Mouse (Mus musculus): ENCODE results near the gene Cd63. TPM values are rescaled to one million over a fixed set of nuclear protein-coding genes. Genes with fewer than 3 reads are reported as not detected.

Gene Cd63
- polyA plus RNA-seq, 1 experiment from 2014 or later, result 693 TPM

DNA sequence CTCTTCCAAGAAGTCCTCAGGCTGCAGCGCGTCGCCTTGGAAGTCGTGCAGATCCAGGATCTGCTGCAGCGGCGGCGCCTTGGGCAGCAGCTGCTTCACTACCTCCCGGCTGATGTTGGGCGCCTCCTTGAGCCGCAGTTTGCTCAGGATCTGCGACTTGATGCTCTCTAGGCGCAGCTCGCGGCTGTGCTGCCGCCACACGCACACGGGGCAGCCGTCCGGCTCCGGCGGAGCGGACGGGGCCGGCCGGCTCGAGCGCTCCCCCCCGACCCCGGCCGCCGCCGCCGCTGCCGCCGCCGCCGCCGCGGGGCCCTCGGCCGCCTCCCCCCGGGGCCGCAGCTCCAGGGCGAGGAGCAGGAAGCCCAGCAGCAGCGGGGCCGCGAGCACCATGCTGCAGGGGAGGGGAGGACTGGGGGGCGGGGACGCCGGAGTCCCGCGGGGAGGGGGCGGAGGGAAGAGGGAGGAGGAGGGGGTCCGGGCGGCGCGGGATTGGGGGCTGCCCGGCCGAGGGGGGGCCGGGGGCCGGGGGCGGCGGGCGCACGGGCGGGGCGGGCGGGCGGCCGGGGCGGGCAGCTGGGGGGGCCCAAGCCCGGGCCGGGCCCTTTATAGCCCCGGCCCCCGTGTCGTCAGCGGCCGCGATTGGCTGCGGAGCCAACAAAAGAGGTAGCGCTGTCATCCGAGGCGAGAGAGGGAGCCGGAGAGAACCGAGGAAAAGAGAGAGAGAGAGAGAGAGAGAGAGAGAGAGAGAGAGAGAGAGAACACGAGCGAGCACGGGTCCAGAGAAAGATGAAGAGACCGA is 9.3 kb upstream of the Cd63 start, which contains the start of gene Gdf11:
Gdf11 (minus strand) TSS at position 423 of the 799 bp plus-strand sequence.
- ATAC-seq (ENCODE audit: insufficient read depth, low FRiP score, low read depth), result peak; percentile 67
- 0% methylated on average over 52 of the region's 89 CpGs for WGBS

DNA sequence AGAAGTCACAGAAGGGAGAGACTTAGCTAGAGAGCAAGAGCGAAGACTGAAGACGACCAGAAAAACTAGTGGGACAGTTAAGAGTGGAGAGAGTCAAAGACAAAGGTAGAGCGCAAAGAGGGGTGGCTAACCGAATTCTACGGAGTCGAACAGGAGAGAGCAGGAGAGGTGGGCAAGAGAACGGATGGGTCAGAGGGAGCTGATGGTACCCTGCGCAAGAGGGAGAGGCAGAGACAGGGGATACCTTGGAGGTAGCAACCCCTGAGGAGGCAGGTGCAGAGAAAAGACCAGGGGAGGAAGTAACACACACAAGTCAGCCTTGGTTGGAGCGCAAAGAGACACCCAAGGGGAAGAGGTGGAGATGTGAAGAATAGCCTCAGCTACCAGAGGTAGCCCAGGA is 8.5 kb upstream of the Cd63 start:
- H3K27ac ChIP-seq, result peak overlapping the region; percentile 92; the same call in 1 of the 2 replicates
- no peak overlapping the region for H3K9ac ChIP-seq
- H3K4me1 ChIP-seq, result peaks cover 30% of the 10 kb centered on the region
- no peaks in the 10 kb centered on the region for H3K9me3 ChIP-seq
- H3K4me3 ChIP-seq (replicated peaks), result peak overlapping the region; percentile 67
- 4% methylated on average over 9 of the region's 9 CpGs for WGBS
- H3K4me2 ChIP-seq, result peak overlapping the region; percentile 90
- peaks cover 9% of the 10 kb centered on the region for H3K27me3 ChIP-seq (replicated peaks)
- 0 out of 2 replicates have a peak, but pooled peaks have one; percentile 3 for ATAC-seq (ENCODE audit: insufficient read depth, low FRiP score, low read depth)
- H3K36me3 ChIP-seq, result no peaks in the 10 kb centered on the region

More for the DNA sequence above, 9.3 kb upstream of the Cd63 start, which contains the start of gene Gdf11:
- Histone ChIP-seq H3K4me2 (peak within 1 kb of the TSS; percentile 90), H3K4me3 (replicated peaks) (peak within 1 kb of the TSS; percentile 67), H3K27ac (peak within 1 kb of the TSS; percentile 92), H3K27me3 (replicated peaks) (peaks cover 8% of the 10 kb centered on the region), H3K9me3 (no peaks in the 10 kb centered on the region), H3K36me3 (no peaks in the 10 kb centered on the region), H3K9ac (peak within 1 kb of the TSS; percentile 66), H3K4me1 (peaks cover 30% of the 10 kb centered on the region)

- no peak for ATAC-seq (ENCODE audit: insufficient read depth, low FRiP score, low read depth)
- no peaks in the 10 kb centered on the region for H3K9me3 ChIP-seq
- H3K36me3 ChIP-seq, result no peaks in the 10 kb centered on the region
- H3K4me1 ChIP-seq, result peaks cover 17% of the 10 kb centered on the region; the same call in 1 of the 2 replicates
- H3K27ac ChIP-seq, result no peak overlapping the region
- H3K27me3 ChIP-seq (replicated peaks), result peaks cover 9% of the 10 kb centered on the region
- no peak overlapping the region for H3K9ac ChIP-seq
- H3K4me2 ChIP-seq, result peak overlapping the region; percentile 28
- H3K4me3 ChIP-seq (replicated peaks), result no peak overlapping the region
- WGBS, result under 1% methylated on average over 9 of the region's 9 CpGs
These were observed 5.4 kb upstream of the Cd63 start for GRCm38 (mm10) chr10:128895437-128895836.

GRCm38 (mm10) chr10:128895952-128896693 is 4.7 kb upstream of the Cd63 start:
- Histone ChIP-seq H3K36me3 (no peaks in the 10 kb centered on the region), H3K27me3 (replicated peaks) (peaks cover 9% of the 10 kb centered on the region), H3K4me1 (peaks cover 12% of the 10 kb centered on the region; the same call in 1 of the 2 replicates), H3K27ac (no peak overlapping the region), H3K4me3 (replicated peaks) (no peak overlapping the region), H3K9me3 (no peaks in the 10 kb centered on the region), H3K4me2 (peak overlapping the region; percentile 28), H3K9ac (no peak overlapping the region)
- ATAC-seq (ENCODE audit: insufficient read depth, low FRiP score, low read depth), result no peak
- WGBS, result 8% methylated on average over 17 of the region's 17 CpGs

DNA sequence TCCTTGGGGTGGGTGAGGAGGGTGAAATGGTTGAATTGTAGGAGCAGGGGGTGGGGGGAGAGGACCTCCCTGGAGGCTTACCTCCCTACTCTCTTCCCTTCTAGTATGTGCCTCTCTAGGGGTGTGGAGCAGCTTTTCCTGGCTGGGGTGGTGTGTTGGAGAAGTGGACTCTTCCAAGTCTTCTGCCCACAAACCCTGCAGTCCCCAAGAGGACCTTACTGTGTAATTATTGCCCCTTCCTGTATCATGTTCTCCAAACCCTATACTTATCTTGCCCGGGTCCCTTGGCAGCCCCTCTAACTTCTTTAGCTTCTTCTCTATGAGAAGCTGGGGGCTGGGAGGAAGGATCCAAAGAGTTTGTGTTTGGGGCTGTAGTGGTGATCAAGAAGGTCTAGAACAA is 4.0 kb upstream of the Cd63 start:
- no peaks in the 10 kb centered on the region for H3K36me3 ChIP-seq
- H3K4me2 ChIP-seq, result no peak overlapping the region
- H3K9me3 ChIP-seq, result no peaks in the 10 kb centered on the region
- H3K9ac ChIP-seq, result no peak overlapping the region
- H3K27me3 ChIP-seq (replicated peaks), result peaks cover 9% of the 10 kb centered on the region
- H3K27ac ChIP-seq, result no peak overlapping the region
- ATAC-seq (ENCODE audit: insufficient read depth, low FRiP score, low read depth), result no peak
- H3K4me3 ChIP-seq (replicated peaks), result no peak overlapping the region
- H3K4me1 ChIP-seq, result peaks cover 12% of the 10 kb centered on the region; the same call in 1 of the 2 replicates
- 27% methylated on average over 1 of the region's 1 CpGs for WGBS

GRCm38 (mm10) chr10:128897501-128897900 is 3.3 kb upstream of the Cd63 start:
- Histone ChIP-seq H3K4me2 (no peak overlapping the region), H3K9ac (no peak overlapping the region), H3K4me1 (peaks cover 9% of the 10 kb centered on the region; the same call in 1 of the 2 replicates), H3K27ac (no peak overlapping the region), H3K9me3 (no peaks in the 10 kb centered on the region), H3K36me3 (no peaks in the 10 kb centered on the region), H3K4me3 (replicated peaks) (no peak overlapping the region), H3K27me3 (replicated peaks) (peaks cover 9% of the 10 kb centered on the region)
- 0% methylated on average over 1 of the region's 1 CpGs for WGBS
- no peak for ATAC-seq (ENCODE audit: insufficient read depth, low FRiP score, low read depth)

GRCm38 (mm10) chr10:128899759-128900490 is 864 bp upstream of the Cd63 start:
- ATAC-seq (ENCODE audit: insufficient read depth, low FRiP score, low read depth), result no peak
- H3K27ac ChIP-seq, result no peak overlapping the region
- WGBS, result 74% methylated on average over 6 of the region's 6 CpGs
- no peaks in the 10 kb centered on the region for H3K9me3 ChIP-seq
- H3K36me3 ChIP-seq, result no peaks in the 10 kb centered on the region
- H3K4me3 ChIP-seq (replicated peaks), result no peak overlapping the region
- peaks cover 9% of the 10 kb centered on the region for H3K27me3 ChIP-seq (replicated peaks)
- no peak overlapping the region for H3K9ac ChIP-seq
- peaks cover 8% of the 10 kb centered on the region; the same call in 1 of the 2 replicates for H3K4me1 ChIP-seq
- no peak overlapping the region for H3K4me2 ChIP-seq

- H3K36me3 ChIP-seq, result no peaks in the 10 kb centered on the region
- WGBS, result 88% methylated on average over 1 of the region's 1 CpGs
These were observed 620 bp downstream of the Cd63 start for GRCm38 (mm10) chr10:128901409-128901808.

DNA sequence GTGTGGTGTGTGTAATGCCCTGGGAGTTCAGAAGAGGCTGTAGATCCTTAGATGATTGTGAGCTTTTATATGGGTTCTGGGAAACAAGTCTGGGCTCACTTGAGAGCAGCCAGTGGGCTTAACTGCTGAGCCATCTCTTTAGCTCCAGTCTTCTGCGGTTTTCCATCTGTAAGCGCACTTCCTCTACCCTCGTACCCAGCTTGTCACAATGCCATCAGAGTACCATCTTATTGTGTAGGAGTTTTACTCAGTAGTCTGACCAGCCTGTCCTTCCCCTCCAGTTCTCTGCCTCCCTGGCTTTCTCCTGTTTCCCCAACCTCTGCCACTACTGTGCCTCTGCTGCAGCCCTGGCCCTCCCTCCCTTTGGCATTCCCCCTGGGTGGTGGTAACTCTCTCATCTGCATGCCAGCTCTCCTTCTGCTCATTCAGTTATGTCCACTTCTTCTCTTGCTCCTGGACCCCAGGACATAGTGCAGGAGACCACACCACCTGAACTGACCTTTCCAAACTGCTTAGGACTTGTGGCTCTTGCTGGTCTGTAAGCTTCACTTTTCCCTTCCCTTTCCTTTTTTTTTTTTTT is 1.7 kb downstream of the Cd63 start:
- Histone ChIP-seq H3K27me3 (replicated peaks) (no peaks in the 10 kb centered on the region), H3K4me1 (no peaks in the 10 kb centered on the region), H3K27ac (no peak overlapping the region), H3K4me3 (replicated peaks) (no peak overlapping the region), H3K9ac (no peak overlapping the region), H3K4me2 (no peak overlapping the region), H3K9me3 (no peaks in the 10 kb centered on the region), H3K36me3 (no peaks in the 10 kb centered on the region)
- no peak for ATAC-seq (ENCODE audit: insufficient read depth, low FRiP score, low read depth)
- WGBS, result 85% methylated on average over 3 of the region's 3 CpGs

More at GRCm38 (mm10) chr10:128901409-128901808, 620 bp downstream of the Cd63 start:
- H3K27me3 ChIP-seq (replicated peaks), result peaks cover 1% of the 10 kb centered on the region
- 0 out of 2 replicates have a peak, but pooled peaks cover under 1% of the 10 kb centered on the region for H3K4me1 ChIP-seq
- no peak for ATAC-seq (ENCODE audit: insufficient read depth, low FRiP score, low read depth)
- no peak overlapping the region for H3K4me3 ChIP-seq (replicated peaks)
- H3K27ac ChIP-seq, result no peak overlapping the region
- H3K9me3 ChIP-seq, result no peaks in the 10 kb centered on the region
- no peak overlapping the region for H3K9ac ChIP-seq
- no peak overlapping the region for H3K4me2 ChIP-seq

- no peak overlapping the region for H3K27ac ChIP-seq
- ATAC-seq (ENCODE audit: insufficient read depth, low FRiP score, low read depth), result no peak
- H3K36me3 ChIP-seq, result no peaks in the 10 kb centered on the region
- WGBS, result 80% methylated on average over 5 of the region's 5 CpGs
- no peak overlapping the region for H3K4me2 ChIP-seq
- H3K9ac ChIP-seq, result no peak overlapping the region
- peaks cover 8% of the 10 kb centered on the region; the same call in 1 of the 2 replicates for H3K4me1 ChIP-seq
- no peaks in the 10 kb centered on the region for H3K27me3 ChIP-seq (replicated peaks)
- no peak overlapping the region for H3K4me3 ChIP-seq (replicated peaks)
- H3K9me3 ChIP-seq, result no peaks in the 10 kb centered on the region
These were observed 4.0 kb downstream of the Cd63 start for GRCm38 (mm10) chr10:128904812-128905211.

Data from stomach, embryonic 15.5 days (tissue).